Mouse (Mus musculus): ENCODE results near the gene Srpk1. TPM values are rescaled to one million over a fixed set of nuclear protein-coding genes. Genes with fewer than 3 reads are reported as not detected.
A peak's percentile ranks its signal among the peaks of the same experiment; 100 is the strongest.

Gene Srpk1
- total and polyA plus RNA-seq, 3 experiments, result 119 to 211 (median 125) TPM

DNA sequence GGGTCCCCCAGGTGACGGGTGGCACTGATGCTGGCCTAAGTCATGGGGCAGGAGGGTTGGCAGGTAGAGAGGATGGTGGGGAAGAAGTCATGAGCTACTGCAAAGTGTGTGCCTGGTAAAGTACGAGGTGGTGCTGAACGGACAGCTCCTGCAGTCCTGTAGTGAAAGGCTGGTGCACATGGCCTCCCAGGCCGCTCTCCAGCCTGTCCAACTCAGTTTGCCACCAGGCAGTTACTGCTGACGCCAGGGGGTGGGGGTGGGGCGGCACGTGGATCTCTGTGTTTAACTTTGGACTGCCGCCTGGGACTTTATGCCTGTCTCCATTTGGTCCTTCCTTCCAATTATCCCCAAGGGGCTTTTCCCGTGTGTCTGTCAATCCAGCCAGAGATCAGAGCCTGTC is 42.1 kb downstream of the Srpk1 start:
- TF ChIP-seq SIN3A (IDR thresholded peaks at IDR 0.05; ENCODE audit: low read length) (peak; percentile 97), MEF2A (IDR thresholded peaks at IDR 0.05; ENCODE audit: extremely low read depth, insufficient replicate concordance, low read depth, low read length, poor library complexity, severe bottlenecking) (no peak), NELFE (IDR thresholded peaks at IDR 0.05; ENCODE audit: low read depth, low read length) (no peak), MXI1 (IDR thresholded peaks at IDR 0.05; ENCODE audit: low read depth, low read length) (peak; percentile 99), MAX (IDR thresholded peaks at IDR 0.05; ENCODE audit: low read length) (peak; percentile 90), RCOR1 (IDR thresholded peaks at IDR 0.05; ENCODE audit: low read depth, low read length) (no peak), MYC (IDR thresholded peaks at IDR 0.05; ENCODE audit: low read depth, low read length) (peak; percentile 52; the same call in 1 of the 2 replicates), USF1 (IDR thresholded peaks at IDR 0.05; ENCODE audit: low read depth, low read length) (no peak)
- H3K9ac ChIP-seq (ENCODE audit: control insufficient read depth, low read depth, low read length, poor library complexity, severe bottlenecking), result no peak overlapping the region
- no peaks in the 10 kb centered on the region for H3K79me2 ChIP-seq (ENCODE audit: control insufficient read depth, insufficient read depth, low read length, poor library complexity)
- no peak overlapping the region for H3K27ac ChIP-seq (ENCODE audit: control insufficient read depth, low read depth, low read length)
- H3K36me3 ChIP-seq (ENCODE audit: control insufficient read depth in 1 of 2, insufficient read depth in 2 of 2, low read length in 2 of 2), result no peaks in the 10 kb centered on the region
- DNase-seq (ENCODE audit: low read depth, low spot score), result peak; percentile 86
- H3K9me3 ChIP-seq (replicated peaks; ENCODE audit: insufficient read depth, low read length), result no peaks in the 10 kb centered on the region
- H3K4me3 ChIP-seq (ENCODE audit: control insufficient read depth in 1 of 2, insufficient read depth in 1 of 2, low read depth in 2 of 2, low read length in 2 of 2), result no peak overlapping the region
- 0 out of 4 replicates have a peak, but pooled peaks cover 0 to 4% of the 10 kb centered on the region in 2 experiments for H3K4me1 ChIP-seq (ENCODE audit: control insufficient read depth in 1 of 2, insufficient read depth in 2 of 2, low read length in 2 of 2)
- no peaks in the 10 kb centered on the region for H3K27me3 ChIP-seq (ENCODE audit: control insufficient read depth in 1 of 2, insufficient read depth in 2 of 2, low read length in 2 of 2)

DNA sequence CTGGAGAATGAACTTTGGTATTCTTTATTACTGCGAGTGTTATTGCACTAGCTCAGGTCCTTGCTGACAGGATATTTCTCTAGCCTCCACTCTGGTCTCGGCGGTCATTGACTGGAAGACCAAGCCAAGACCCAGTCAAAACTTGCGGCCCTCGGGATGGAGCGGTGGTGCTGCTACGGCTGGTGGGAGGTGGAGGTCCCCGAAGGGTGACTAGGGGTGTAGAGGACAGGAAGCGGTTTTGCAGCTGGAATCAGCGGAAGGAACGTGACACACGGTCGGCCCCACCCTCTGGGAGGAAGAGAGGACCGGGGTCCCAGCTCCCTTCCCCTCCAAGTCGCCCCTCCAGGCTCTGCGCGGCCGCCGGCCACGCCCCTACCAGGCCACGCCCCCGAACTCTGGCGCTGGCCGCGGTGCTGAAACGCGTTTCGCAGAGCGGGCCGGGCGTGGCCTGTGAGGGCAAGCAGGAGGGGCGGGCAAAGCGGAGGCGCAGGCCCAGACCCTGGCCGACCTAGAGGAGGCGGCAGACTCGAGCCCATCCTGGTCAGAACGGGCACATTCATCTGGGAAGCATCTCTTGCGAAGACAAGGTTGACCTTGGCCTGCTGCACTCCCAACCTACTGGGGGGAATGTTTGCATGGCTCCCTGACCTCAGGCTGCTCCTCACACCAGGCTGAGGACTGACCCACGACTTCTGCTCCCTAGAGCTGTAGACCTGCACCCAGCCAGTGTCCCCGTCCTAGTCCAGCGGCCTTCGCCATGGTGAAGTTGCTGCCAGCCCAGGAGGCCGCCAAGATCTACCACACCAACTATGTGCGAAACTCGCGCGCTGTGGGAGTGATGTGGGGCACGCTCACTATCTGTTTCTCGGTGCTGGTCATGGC is 47.0 kb downstream of the Srpk1 start, which contains the start of gene Lhfpl5:
Gene Lhfpl5 (plus strand): TSS at position 398 of the 882 bp plus-strand sequence.
- DNase-seq (ENCODE audit: low read depth, low spot score), result peak; percentile 62
- Histone ChIP-seq H3K79me2 (ENCODE audit: control insufficient read depth, insufficient read depth, low read length, poor library complexity) (no peaks in the 10 kb centered on the region), H3K9me3 (replicated peaks; ENCODE audit: insufficient read depth, low read length) (no peaks in the 10 kb centered on the region), H3K9ac (ENCODE audit: control insufficient read depth, low read depth, low read length, poor library complexity, severe bottlenecking) (no peak within 1 kb of the TSS), H3K4me3 (ENCODE audit: control insufficient read depth in 1 of 2, insufficient read depth in 1 of 2, low read depth in 2 of 2, low read length in 2 of 2) (no peak within 1 kb of the TSS), H3K27ac (ENCODE audit: control insufficient read depth, low read depth, low read length) (no peak within 1 kb of the TSS), H3K36me3 (ENCODE audit: control insufficient read depth in 1 of 2, insufficient read depth in 2 of 2, low read length in 2 of 2) (no peaks in the 10 kb centered on the region), H3K27me3 (ENCODE audit: control insufficient read depth in 1 of 2, insufficient read depth in 2 of 2, low read length in 2 of 2) (no peaks in the 10 kb centered on the region; a peak in 1 of 4 replicates), H3K4me1 (ENCODE audit: control insufficient read depth in 1 of 2, insufficient read depth in 2 of 2, low read length in 2 of 2) (no peaks in the 10 kb centered on the region)
- TF ChIP-seq SMC3 (IDR thresholded peaks at IDR 0.05; ENCODE audit: low read depth, low read length) (no peak), SIN3A (IDR thresholded peaks at IDR 0.05; ENCODE audit: low read length) (peak; percentile 87), MAFK (IDR thresholded peaks at IDR 0.05; ENCODE audit: borderline replicate concordance, low read depth, low read length) (no peak), RAD21 (IDR thresholded peaks at IDR 0.05; ENCODE audit: low read depth, low read length) (no peak), POLR2AphosphoS5 (IDR thresholded peaks at IDR 0.05; ENCODE audit: borderline replicate concordance, low read depth, low read length) (no peak), JUND (IDR thresholded peaks at IDR 0.05; ENCODE audit: low read depth, low read length) (no peak), ZMIZ1 (IDR thresholded peaks at IDR 0.05; ENCODE audit: low read depth, low read length) (no peak), EP300 (IDR thresholded peaks at IDR 0.05; ENCODE audit: low read depth in 1 of 2, low read length in 2 of 2) (no peak), MXI1 (IDR thresholded peaks at IDR 0.05; ENCODE audit: low read depth, low read length) (peak; percentile 89), RCOR1 (IDR thresholded peaks at IDR 0.05; ENCODE audit: low read depth, low read length) (no peak), NRF1 (IDR thresholded peaks at IDR 0.05; ENCODE audit: insufficient read depth, low read depth, low read length, poor library complexity, severe bottlenecking) (no peak), CTCF (IDR thresholded peaks at IDR 0.05 in 2 of 3, conservative IDR thresholded peaks at IDR 0.05 in 1 of 3; ENCODE audit: control insufficient read depth in 1 of 3, insufficient read depth in 1 of 3, low read depth in 2 of 3, low read length in 3 of 3, poor library complexity in 1 of 3, severe bottlenecking in 1 of 3) (0 out of 6 replicates have a peak, but pooled peaks of 1 of the 3 experiments have one; percentile 1), TBP (IDR thresholded peaks at IDR 0.05; ENCODE audit: low read depth, low read length) (no peak)

Measured in MEL (cell line).